Mouse (Mus musculus) forebrain, embryonic 12.5 days (tissue): ENCODE measurements around the gene Olfr453. TPM values are rescaled to one million over a fixed set of nuclear protein-coding genes. Genes with fewer than 3 reads are reported as not detected.

Experiments
- ATAC-seq: fragments of 200-750 bp; cut with Nextera tagmentation; 2 replicates; pipeline ENCODE4 v1.8.0; 2017; ENCODE audit warnings: moderate TSS enrichment; ENCODE audit not compliant: low FRiP score
- H3K27ac ChIP-seq: fragments of 300-500 bp; sonication (generic); 2 replicates; pipeline ENCODE4 v1.5.1; 2016; ENCODE audit warnings: mild to moderate bottlenecking
- H3K27me3 ChIP-seq: fragments of 300-500 bp; sonication (generic); 2 replicates; pipeline ENCODE4 v1.6.1; 2016; ENCODE audit warnings: mild to moderate bottlenecking
- H3K36me3 ChIP-seq: fragments of 300-500 bp; sonication (generic); replicated peaks from 2 replicates; pipeline ENCODE4 v1.6.1; 2016; ENCODE audit warnings: mild to moderate bottlenecking
- H3K4me1 ChIP-seq: fragments of 300-500 bp; sonication (generic); 2 replicates; pipeline ENCODE4 v1.6.1; 2016
- H3K4me2 ChIP-seq: fragments of 300-500 bp; sonication (generic); 2 replicates; pipeline ENCODE4 v1.6.1; 2016; ENCODE audit warnings: mild to moderate bottlenecking, moderate library complexity
- H3K4me3 ChIP-seq: fragments of 300-500 bp; sonication (generic); replicated peaks from 2 replicates; pipeline ENCODE4 v1.5.1; 2016; ENCODE audit warnings: mild to moderate bottlenecking
- H3K9ac ChIP-seq: fragments of 300-500 bp; sonication (generic); 2 replicates; pipeline ENCODE4 v1.6.1; 2016; ENCODE audit warnings: mild to moderate bottlenecking
- H3K9me3 ChIP-seq: fragments of 300-500 bp; sonication (generic); 2 replicates; pipeline ENCODE4 v1.6.1; 2016
- WGBS: fragments of 180-500 bp; shearing (Covaris S2); methylation state at CpG from one replicate; pipeline ENCODE4 v1.1.7; 2016; 5-methylcytosine and 5-hydroxymethylcytosine counted together
- polyA plus RNA-seq: library from polyadenylated mRNA; unstranded; fragments of >200 nt; fragmentation: Nextera tagmentation; extraction: Ambion mirVana; gene quantifications from 2 replicates; pipeline ENCODE4 v1.2.1, GENCODE M21; 2016

The Olfr453 gene
- polyA plus RNA-seq, 1 experiment from 2014 or later, result not detected

GRCm38 (mm10) chr6:42790247-42790948 is 51.2 kb downstream of the Olfr453 start:
- Histone ChIP-seq H3K36me3 (no peaks in the 10 kb centered on the region), H3K9ac (no peak overlapping the region), H3K27ac (0 out of 2 replicates have a peak overlapping the region, but pooled peaks have one; percentile 25), H3K4me2 (no peak overlapping the region), H3K4me1 (no peaks in the 10 kb centered on the region), H3K4me3 (no peak overlapping the region), H3K27me3 (no peaks in the 10 kb centered on the region), H3K9me3 (no peaks in the 10 kb centered on the region)
- 48% methylated on average over 4 of the region's 4 CpGs for WGBS
- ATAC-seq, result peak; percentile 51; the same call in 1 of the 2 replicates

GRCm38 (mm10) chr6:42790949-42791556 is 51.9 kb downstream of the Olfr453 start:
- Histone ChIP-seq H3K9me3 (no peaks in the 10 kb centered on the region), H3K36me3 (no peaks in the 10 kb centered on the region), H3K9ac (no peak overlapping the region), H3K27me3 (no peaks in the 10 kb centered on the region), H3K4me3 (no peak overlapping the region), H3K27ac (no peak overlapping the region), H3K4me1 (no peaks in the 10 kb centered on the region), H3K4me2 (no peak overlapping the region)
- peak; percentile 57; the same call in 1 of the 2 replicates for ATAC-seq
- WGBS, result 78% methylated on average over 9 of the region's 9 CpGs

- ATAC-seq, result no peak
- Histone ChIP-seq H3K4me3 (no peak overlapping the region), H3K27ac (no peak overlapping the region), H3K27me3 (no peaks in the 10 kb centered on the region), H3K4me1 (no peaks in the 10 kb centered on the region), H3K36me3 (no peaks in the 10 kb centered on the region), H3K9me3 (no peaks in the 10 kb centered on the region), H3K9ac (no peak overlapping the region), H3K4me2 (no peak overlapping the region)
- WGBS, result 94% methylated on average over 3 of the region's 3 CpGs
Observed at GRCm38 (mm10) chr6:42794982-42795381, 55.8 kb downstream of the Olfr453 start.

Other genes starting within 250 kb of the Olfr453 start
- not detected in 2 replicates for gene Olfr455, start 191.8 kb upstream of the Olfr453 start, polyA plus RNA-seq
- gene Tcaf3, start 141.7 kb upstream of the Olfr453 start, polyA plus RNA-seq, result not detected in 2 replicates
- 2.7 and 2.8 TPM in 2 replicates for gene Tcaf2, start 94.1 kb upstream of the Olfr453 start, polyA plus RNA-seq
- gene Tcaf1, start 29.3 kb upstream of the Olfr453 start, polyA plus RNA-seq, result 164 and 179 TPM in 2 replicates
- not detected in 2 replicates for gene Olfr38, start 17.0 kb downstream of the Olfr453 start, polyA plus RNA-seq
- gene Olfr452, start 45.7 kb downstream of the Olfr453 start, polyA plus RNA-seq, result not detected in 2 replicates
- gene Olfr450, start 72.6 kb downstream of the Olfr453 start, polyA plus RNA-seq, result not detected in 2 replicates
- not detected in 2 replicates for gene Olfr449, start 95.0 kb downstream of the Olfr453 start, polyA plus RNA-seq
- gene Olfr448, start 151.1 kb downstream of the Olfr453 start, polyA plus RNA-seq, result not detected in 2 replicates
- gene Olfr447, start 169.5 kb downstream of the Olfr453 start, polyA plus RNA-seq, result not detected in 2 replicates
- gene Olfr446, start 182.0 kb downstream of the Olfr453 start, polyA plus RNA-seq, result not detected in 2 replicates
- gene Olfr444, start 209.7 kb downstream of the Olfr453 start, polyA plus RNA-seq, result not detected in 2 replicates